Mouse (Mus musculus): Measurements from ENCODE around the gene Mapkapk2. TPM values are rescaled to one million over a fixed set of nuclear protein-coding genes. Genes with fewer than 3 reads are reported as not detected.

Mapkapk2 gene
- polyA plus RNA-seq, 1 experiment from 2014 or later = 63.1 TPM

DNA sequence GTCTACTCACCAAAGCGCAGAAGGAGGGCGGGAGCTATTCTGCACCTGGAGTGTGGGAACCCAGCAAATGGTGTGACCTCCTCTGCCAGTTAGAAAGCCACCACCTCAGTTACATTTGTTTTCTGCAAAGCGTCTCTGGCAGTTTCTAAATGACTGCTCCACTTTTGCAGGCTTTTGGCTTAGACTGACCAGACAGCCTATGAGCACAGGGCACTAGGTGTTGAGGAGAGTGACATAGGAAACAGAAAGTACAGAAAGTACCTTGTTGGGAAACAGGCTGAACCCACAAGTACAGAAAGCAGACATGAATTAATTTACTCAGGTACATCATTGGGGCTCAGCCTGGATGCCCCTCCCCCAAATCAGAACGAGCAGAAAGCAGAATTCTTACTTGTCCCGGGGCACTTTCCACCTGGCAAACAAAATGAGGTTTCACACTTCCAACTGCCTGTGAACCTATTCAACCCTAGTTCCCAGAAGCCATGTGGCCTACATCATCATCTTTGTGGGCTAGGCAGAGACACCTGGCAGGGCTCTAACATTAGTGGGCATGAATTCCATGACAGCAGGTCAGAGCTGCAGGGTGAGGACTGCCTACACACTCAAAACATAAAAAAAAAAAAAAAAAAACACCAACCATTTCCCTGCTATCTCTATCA is 74.9 kb downstream of the Mapkapk2 start:
- ATAC-seq (ENCODE audit: insufficient number of reproducible peaks, insufficient read depth, low FRiP score, low TSS enrichment) = no peak
- Histone ChIP-seq H3K9me3 (no peaks in the 10 kb centered on the region), H3K4me1 (no peaks in the 10 kb centered on the region), H3K4me2 (replicated peaks) (no peak overlapping the region), H3K4me3 (no peak overlapping the region), H3K9ac (no peak overlapping the region), H3K27ac (no peak overlapping the region), H3K36me3 (no peaks in the 10 kb centered on the region), H3K27me3 (no peaks in the 10 kb centered on the region)
- 56% methylated on average over 5 of the region's 5 CpGs for WGBS

DNA sequence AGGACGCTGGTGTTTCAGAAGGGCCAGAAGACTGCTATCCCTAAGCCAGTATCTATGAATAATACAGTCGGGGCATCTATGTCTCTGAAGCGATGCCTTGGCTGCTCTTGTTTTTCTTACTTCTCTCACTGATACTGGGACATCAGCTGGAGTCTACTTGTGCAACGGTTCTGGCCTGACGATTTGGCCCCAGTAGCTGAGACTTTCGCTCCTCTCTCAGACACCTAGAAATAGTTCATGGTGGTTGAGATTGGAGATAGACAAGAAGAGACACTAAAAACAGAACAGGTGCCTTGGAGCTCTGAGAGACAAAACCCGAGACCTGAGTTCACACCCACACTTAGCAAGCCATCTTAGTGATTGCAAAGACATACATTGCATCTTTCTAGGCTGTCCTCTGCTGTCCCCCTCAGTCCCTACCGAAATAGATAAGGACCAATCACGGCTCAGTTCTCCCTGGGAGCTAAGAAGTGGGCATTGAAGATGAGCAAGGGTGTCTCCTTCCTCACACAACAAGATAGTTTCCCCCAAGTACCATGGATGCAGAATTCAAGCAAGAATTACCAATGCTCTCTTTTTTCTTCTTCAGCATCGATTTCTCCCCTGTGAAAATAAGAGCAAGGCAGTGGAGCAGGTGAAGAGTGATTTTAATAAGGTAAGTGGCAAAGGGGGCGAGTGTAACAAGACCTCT is 75.6 kb downstream of the Mapkapk2 start:
- H3K27ac ChIP-seq = no peak overlapping the region
- H3K36me3 ChIP-seq = no peaks in the 10 kb centered on the region
- no peaks in the 10 kb centered on the region for H3K9me3 ChIP-seq
- ATAC-seq (ENCODE audit: insufficient number of reproducible peaks, insufficient read depth, low FRiP score, low TSS enrichment) = no peak
- H3K4me2 ChIP-seq (replicated peaks) = no peak overlapping the region
- no peak overlapping the region for H3K4me3 ChIP-seq
- no peaks in the 10 kb centered on the region for H3K4me1 ChIP-seq
- no peak overlapping the region for H3K9ac ChIP-seq
- H3K27me3 ChIP-seq = no peaks in the 10 kb centered on the region
- 76% methylated on average over 11 of the region's 11 CpGs for WGBS

DNA sequence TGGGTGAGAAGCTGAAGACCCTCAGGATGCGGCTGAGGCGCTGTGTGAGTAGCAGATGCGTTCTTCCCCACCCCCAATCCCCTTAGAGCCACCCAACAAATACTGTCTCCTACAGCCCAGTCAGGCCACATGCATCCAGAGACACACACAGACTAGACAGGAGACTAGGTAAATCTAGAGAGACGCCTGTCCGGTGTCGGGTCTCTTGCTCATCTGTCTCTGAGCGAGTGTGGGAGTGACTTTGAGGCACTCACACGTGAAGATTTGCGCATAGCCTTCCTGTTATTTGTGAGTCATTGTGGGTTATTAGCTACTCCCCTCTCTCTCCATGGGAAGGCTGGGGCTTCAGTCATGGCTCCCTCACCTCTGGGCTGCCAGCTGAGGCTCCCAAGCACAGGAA is 76.2 kb downstream of the Mapkapk2 start:
- no peaks in the 10 kb centered on the region for H3K27me3 ChIP-seq
- no peak overlapping the region for H3K4me3 ChIP-seq
- ATAC-seq (ENCODE audit: insufficient number of reproducible peaks, insufficient read depth, low FRiP score, low TSS enrichment) = no peak
- H3K4me2 ChIP-seq (replicated peaks) = no peak overlapping the region
- no peaks in the 10 kb centered on the region for H3K4me1 ChIP-seq
- H3K9me3 ChIP-seq = no peaks in the 10 kb centered on the region
- no peaks in the 10 kb centered on the region for H3K36me3 ChIP-seq
- H3K9ac ChIP-seq = no peak overlapping the region
- no peak overlapping the region for H3K27ac ChIP-seq
- WGBS = 72% methylated on average over 9 of the region's 9 CpGs

DNA sequence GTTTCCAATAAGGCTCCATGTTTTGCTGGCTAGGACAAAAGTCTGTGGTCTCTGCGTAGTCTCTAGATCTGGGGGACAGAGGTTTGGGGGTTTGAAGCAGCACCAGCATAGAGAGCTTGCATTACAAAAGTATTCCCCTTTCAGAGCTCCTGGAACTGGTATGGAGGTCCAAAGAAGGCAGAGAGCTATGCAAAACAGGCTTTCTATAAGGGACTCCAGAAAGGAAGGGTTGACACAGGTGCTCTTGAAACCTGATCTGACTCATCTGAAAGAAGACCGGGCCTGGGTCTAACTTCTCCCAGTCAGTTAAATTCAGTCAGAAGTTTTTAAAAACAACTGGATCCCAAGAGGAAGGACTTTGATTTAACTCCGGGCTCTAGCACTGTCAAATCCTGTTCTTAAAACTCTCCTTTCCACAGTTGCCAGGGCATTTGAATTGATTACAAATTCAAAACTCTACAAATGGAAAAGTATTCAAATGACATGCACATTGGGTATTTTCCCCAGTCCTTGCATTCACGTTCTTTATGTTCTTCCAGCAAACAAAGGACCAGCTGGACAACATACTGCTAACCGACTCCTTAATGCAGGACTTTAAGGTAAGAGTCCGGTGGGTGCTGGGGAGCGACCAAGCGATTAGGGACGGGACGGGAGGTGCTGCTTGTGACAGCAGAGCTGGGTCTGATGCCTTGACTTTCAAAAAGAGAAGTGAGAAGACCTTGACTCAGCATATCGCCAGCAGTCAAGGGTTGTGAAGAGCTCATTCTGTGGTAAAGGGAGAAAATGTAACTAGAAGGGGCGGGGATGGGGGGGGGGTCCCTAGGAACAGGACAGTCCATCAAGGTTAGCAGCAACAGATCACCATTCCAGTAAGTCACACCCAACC is 77.0 kb downstream of the Mapkapk2 start:
- H3K27ac ChIP-seq = no peak overlapping the region
- H3K4me3 ChIP-seq = no peak overlapping the region
- H3K4me1 ChIP-seq = no peaks in the 10 kb centered on the region
- H3K4me2 ChIP-seq (replicated peaks) = no peak overlapping the region
- H3K27me3 ChIP-seq = no peaks in the 10 kb centered on the region
- no peaks in the 10 kb centered on the region for H3K36me3 ChIP-seq
- no peaks in the 10 kb centered on the region for H3K9me3 ChIP-seq
- 50% methylated on average over 12 of the region's 12 CpGs for WGBS
- no peak overlapping the region for H3K9ac ChIP-seq
- no peak for ATAC-seq (ENCODE audit: insufficient number of reproducible peaks, insufficient read depth, low FRiP score, low TSS enrichment)

DNA sequence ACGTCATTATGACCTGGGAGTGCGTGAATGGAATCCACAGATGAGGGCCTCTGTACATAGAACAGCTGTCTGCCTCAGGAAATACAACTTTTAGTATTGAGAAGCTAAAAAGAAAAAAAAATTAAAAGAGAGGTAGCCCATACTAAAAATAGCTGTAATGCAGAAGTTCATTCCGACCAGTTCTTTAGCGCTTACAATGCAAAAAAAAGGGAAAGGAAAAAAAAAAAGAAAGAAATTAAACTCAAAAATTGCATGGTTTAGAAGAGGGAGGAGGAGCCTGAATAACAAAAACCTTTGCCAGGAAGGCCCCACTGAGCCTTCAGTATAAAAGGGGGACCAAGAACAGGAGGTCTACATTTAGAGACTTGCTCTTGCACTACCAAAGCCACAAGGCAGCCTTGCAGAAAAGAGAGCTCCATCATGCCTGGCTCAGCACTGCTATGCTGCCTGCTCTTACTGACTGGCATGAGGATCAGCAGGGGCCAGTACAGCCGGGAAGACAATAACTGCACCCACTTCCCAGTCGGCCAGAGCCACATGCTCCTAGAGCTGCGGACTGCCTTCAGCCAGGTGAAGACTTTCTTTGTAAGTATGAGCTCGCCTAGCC is 78.0 kb downstream of the Mapkapk2 start, which contains the start of gene Il10:
Gene Il10 (plus strand): TSS at position 354 of the 607 bp plus-strand sequence.
- Histone ChIP-seq H3K27me3 (no peaks in the 10 kb centered on the region), H3K4me1 (no peaks in the 10 kb centered on the region), H3K4me2 (replicated peaks) (no peak within 1 kb of the TSS), H3K9ac (no peak within 1 kb of the TSS), H3K4me3 (no peak within 1 kb of the TSS), H3K9me3 (no peaks in the 10 kb centered on the region), H3K36me3 (no peaks in the 10 kb centered on the region), H3K27ac (no peak within 1 kb of the TSS)
- 78% methylated on average over 8 of the region's 8 CpGs for WGBS
- ATAC-seq (ENCODE audit: insufficient number of reproducible peaks, insufficient read depth, low FRiP score, low TSS enrichment) = no peak

DNA sequence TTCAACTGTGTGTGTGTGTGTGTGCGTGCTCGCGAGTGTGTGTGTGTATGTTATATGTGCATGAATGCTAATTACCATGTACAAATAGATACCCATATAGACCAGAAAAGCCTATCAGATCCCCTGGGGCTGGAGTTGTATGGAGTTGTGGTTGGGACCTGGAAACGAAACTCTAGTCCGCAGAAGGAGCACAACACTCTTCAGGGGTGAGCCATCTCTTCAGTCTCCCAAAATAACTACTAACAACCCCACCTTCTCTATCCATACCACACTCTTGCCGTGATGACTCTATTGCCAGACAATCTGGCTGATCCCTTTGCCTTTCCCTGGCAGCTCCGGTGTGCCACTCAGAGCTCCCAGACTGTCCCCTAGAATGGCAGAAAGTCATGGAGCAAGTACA is 81.7 kb downstream of the Mapkapk2 start:
- Histone ChIP-seq H3K27me3 (no peaks in the 10 kb centered on the region), H3K9me3 (no peaks in the 10 kb centered on the region), H3K4me1 (no peaks in the 10 kb centered on the region), H3K4me2 (replicated peaks) (no peak overlapping the region), H3K9ac (no peak overlapping the region), H3K36me3 (no peaks in the 10 kb centered on the region), H3K4me3 (no peak overlapping the region), H3K27ac (no peak overlapping the region)
- 94% methylated on average over 7 of the region's 7 CpGs for WGBS
- no peak for ATAC-seq (ENCODE audit: insufficient number of reproducible peaks, insufficient read depth, low FRiP score, low TSS enrichment)

DNA sequence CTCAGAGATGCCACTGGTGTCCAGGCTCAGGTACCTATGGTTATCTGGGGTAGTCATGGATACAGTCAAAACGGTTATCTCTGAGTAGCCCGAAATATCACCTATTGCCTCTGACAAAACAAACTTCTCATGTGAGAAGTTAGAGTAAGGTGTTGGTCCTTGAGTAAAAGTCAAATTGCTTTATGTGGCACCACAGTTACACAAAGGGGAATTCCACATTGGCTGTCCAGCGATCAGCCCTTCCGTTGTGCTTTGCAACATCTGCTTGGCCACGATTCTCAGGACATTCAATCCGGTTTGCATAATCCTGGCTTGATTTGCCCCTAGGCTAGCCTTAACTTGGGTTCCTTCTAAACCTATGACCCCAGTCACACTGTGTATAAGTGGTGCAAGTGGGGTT is 82.3 kb downstream of the Mapkapk2 start:
- 82% methylated on average over 6 of the region's 6 CpGs for WGBS
- Histone ChIP-seq H3K4me1 (no peaks in the 10 kb centered on the region), H3K27ac (no peak overlapping the region), H3K36me3 (no peaks in the 10 kb centered on the region), H3K4me2 (replicated peaks) (no peak overlapping the region), H3K9me3 (no peaks in the 10 kb centered on the region), H3K9ac (no peak overlapping the region), H3K4me3 (no peak overlapping the region), H3K27me3 (no peaks in the 10 kb centered on the region)
- ATAC-seq (ENCODE audit: insufficient number of reproducible peaks, insufficient read depth, low FRiP score, low TSS enrichment) = no peak

DNA sequence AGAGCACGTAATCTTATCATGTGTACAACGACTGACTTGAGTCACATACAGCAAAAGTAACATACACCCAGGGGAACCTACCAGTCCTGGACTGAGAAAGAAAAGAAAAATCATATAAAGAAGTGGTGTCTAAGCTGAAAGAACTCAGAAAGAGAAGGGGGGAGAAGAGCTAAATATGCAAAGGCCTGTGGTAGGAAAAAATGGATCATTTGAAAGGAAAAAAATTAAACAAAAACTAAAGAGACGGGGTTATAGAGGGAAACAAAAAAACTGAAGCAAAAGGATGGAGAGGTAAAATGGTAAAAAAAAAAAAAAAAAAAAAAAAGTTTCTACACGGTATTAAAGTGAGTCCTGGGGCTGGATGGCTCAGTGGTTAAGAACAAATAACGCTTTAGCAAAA is 83.7 kb downstream of the Mapkapk2 start:
- Histone ChIP-seq H3K36me3 (no peaks in the 10 kb centered on the region), H3K4me3 (no peak overlapping the region), H3K9me3 (no peaks in the 10 kb centered on the region), H3K9ac (no peak overlapping the region), H3K27me3 (no peaks in the 10 kb centered on the region), H3K27ac (no peak overlapping the region), H3K4me1 (no peaks in the 10 kb centered on the region), H3K4me2 (replicated peaks) (no peak overlapping the region)
- 87% methylated on average over 5 of the region's 5 CpGs for WGBS
- no peak for ATAC-seq (ENCODE audit: insufficient number of reproducible peaks, insufficient read depth, low FRiP score, low TSS enrichment)

DNA sequence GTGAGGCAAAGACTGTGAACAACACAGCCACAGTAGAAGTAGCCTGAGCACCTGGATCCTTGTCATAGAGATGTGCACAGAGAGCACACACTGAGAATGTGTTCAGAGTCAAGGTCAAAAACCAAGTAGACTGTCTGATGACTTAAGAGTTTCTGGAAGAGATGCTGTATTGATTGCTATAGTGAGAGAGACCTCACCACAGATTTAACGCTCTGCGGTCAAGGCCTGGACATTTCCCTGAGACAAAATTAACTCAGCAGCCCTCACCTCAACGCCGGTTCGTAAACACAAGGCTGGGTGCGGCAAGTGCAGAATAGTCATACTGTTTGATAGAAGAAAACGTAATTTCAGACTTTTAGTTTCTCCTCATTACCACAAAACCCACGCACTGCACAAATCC is 85.1 kb downstream of the Mapkapk2 start:
- WGBS = 85% methylated on average over 8 of the region's 8 CpGs
- Histone ChIP-seq H3K27ac (no peak overlapping the region), H3K4me3 (no peak overlapping the region), H3K36me3 (no peaks in the 10 kb centered on the region), H3K4me1 (no peaks in the 10 kb centered on the region), H3K4me2 (replicated peaks) (no peak overlapping the region), H3K27me3 (no peaks in the 10 kb centered on the region), H3K9me3 (no peaks in the 10 kb centered on the region), H3K9ac (no peak overlapping the region)
- no peak for ATAC-seq (ENCODE audit: insufficient number of reproducible peaks, insufficient read depth, low FRiP score, low TSS enrichment)

DNA sequence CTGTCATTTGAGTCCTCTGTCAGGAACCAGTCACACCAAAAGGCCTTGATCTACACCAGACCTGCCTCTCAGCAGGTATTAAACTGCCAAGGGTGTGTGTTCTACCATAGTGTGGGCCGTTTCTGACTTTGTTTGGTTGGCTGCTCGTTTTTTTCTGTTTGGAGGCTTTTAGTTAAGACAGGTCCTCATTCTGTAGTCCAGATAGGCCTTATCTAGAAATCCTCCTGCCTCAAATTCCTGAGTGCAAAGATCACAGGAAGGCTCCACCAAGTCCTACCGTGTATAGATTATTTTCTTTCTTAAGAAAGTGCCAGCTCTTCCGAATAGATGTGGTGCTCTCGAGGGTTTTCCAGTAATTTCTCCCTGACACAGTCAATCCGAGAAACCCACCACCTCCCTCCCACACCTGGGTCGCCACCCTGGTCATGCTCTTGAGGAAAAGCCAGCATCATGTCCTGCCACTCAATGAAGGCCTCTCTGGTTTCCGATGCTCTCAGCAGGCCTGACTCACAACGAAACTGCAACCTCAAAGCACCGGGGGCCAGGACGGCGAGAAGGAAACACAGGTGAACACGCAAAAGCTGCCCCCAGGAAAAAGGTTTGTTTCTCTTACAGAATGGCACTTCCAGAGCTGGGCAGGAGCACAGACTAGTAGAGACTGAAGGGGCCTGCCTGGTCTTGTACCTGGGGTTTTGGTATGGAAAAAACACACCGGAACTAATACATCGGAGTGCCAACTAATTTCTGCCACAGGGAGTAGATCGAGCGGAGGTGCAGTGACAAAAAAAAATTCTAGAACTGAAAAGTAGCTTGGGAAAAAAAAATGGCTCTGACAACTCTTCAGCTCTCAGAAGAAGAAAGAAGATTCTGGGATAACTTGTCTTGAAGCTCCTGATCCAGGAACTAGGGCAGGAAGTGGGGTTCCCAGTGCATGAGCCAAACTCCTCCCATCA is 87.1 kb downstream of the Mapkapk2 start:
- Histone ChIP-seq H3K9ac (no peak overlapping the region), H3K27ac (no peak overlapping the region), H3K36me3 (no peaks in the 10 kb centered on the region), H3K9me3 (no peaks in the 10 kb centered on the region), H3K27me3 (no peaks in the 10 kb centered on the region), H3K4me1 (no peaks in the 10 kb centered on the region), H3K4me2 (replicated peaks) (no peak overlapping the region), H3K4me3 (no peak overlapping the region)
- no peak for ATAC-seq (ENCODE audit: insufficient number of reproducible peaks, insufficient read depth, low FRiP score, low TSS enrichment)
- 76% methylated on average over 17 of the region's 17 CpGs for WGBS

DNA sequence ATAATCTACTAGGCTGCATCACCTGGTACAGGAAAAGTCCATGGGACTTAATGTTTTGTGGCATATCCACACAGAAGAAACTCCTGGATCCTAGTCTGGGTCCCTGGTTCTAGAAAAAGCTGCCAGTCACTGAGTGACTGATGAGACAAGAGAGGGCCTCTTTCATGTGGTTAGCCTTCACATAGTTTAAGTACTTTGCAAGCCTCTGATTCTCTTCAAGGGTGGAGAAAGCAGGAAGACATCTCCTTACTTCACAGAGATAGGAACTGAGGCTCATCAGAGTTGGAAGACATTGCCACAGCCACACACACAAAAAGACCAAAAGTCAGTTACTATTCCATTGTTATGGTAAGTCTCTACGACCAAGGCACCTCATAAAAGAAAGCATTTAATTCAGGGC is 91.6 kb downstream of the Mapkapk2 start:
- WGBS = 73% methylated on average over 1 of the region's 1 CpGs
- no peaks in the 10 kb centered on the region for H3K27me3 ChIP-seq
- H3K36me3 ChIP-seq = no peaks in the 10 kb centered on the region
- no peak overlapping the region for H3K9ac ChIP-seq
- 0 out of 2 replicates have a peak, but pooled peaks cover 3% of the 10 kb centered on the region for H3K4me1 ChIP-seq
- no peak overlapping the region for H3K4me3 ChIP-seq
- no peaks in the 10 kb centered on the region for H3K9me3 ChIP-seq
- H3K4me2 ChIP-seq (replicated peaks) = no peak overlapping the region
- ATAC-seq (ENCODE audit: insufficient number of reproducible peaks, insufficient read depth, low FRiP score, low TSS enrichment) = no peak
- H3K27ac ChIP-seq = no peak overlapping the region

All from embryonic facial prominence, embryonic 12.5 days (tissue).